Mouse (Mus musculus) spleen, adult 2 months (tissue): ENCODE results near the gene Arhgap25. TPM values are rescaled to one million over a fixed set of nuclear protein-coding genes. Genes with fewer than 3 reads are reported as not detected.

Source experiments
- DNase-seq, 2 experiments: peaks; one replicate each; pipeline versions ENCODE4 v3.0.0 to v3.0.0-alpha.2; 2012 to 2021; ENCODE audit warnings: low spot score in 2 of 2, low read depth in 1 of 2
- H3K27ac ChIP-seq: fragments of 200-500 bp; 2 replicates; pipeline ENCODE4 v1.5.1; 2012; ENCODE audit warnings: low read length, inconsistent platforms; ENCODE audit not compliant: insufficient read depth
- H3K27me3 ChIP-seq: fragments of 200-500 bp; 2 replicates; pipeline ENCODE4 v1.6.1; 2012; ENCODE audit warnings: mild to moderate bottlenecking, moderate library complexity, low read length, inconsistent platforms; ENCODE audit not compliant: control insufficient read depth, insufficient read depth
- H3K36me3 ChIP-seq: fragments of 200-500 bp; 2 replicates; pipeline ENCODE4 v1.6.1; 2012; ENCODE audit warnings: mild to moderate bottlenecking, low read length, inconsistent platforms; ENCODE audit not compliant: control insufficient read depth, insufficient read depth
- H3K4me1 ChIP-seq: fragments of 200-500 bp; 2 replicates; pipeline ENCODE4 v1.6.1; 2011; ENCODE audit warnings: inconsistent platforms; ENCODE audit not compliant: control insufficient read depth, insufficient read depth, insufficient read length
- H3K4me3 ChIP-seq: fragments of 200-500 bp; 2 replicates; pipeline ENCODE4 v1.5.1; 2011; ENCODE audit warnings: mild to moderate bottlenecking, inconsistent platforms; ENCODE audit not compliant: insufficient read depth, insufficient read length; ENCODE audit errors: extremely low read depth
- CTCF ChIP-seq: fragments of 200-500 bp; IDR thresholded peaks from 2 replicates; pipeline ENCODE4 v1.5.1; 2011; ENCODE audit warnings: mild to moderate bottlenecking, inconsistent platforms; ENCODE audit not compliant: insufficient read depth, insufficient read length, insufficient replicate concordance; ENCODE audit errors: extremely low read depth
- POLR2A ChIP-seq: fragments of 200-500 bp; IDR thresholded peaks from 2 replicates; pipeline ENCODE4 v1.6.1; 2011; ENCODE audit warnings: low read depth, low read length, inconsistent platforms
- WGBS: fragments of 180-500 bp; shearing (Covaris S2); methylation state at CpG from one replicate; pipeline ENCODE4 v1.1.7; 2018; 5-methylcytosine and 5-hydroxymethylcytosine counted together
- polyA plus RNA-seq: library from polyadenylated mRNA; depleted of rRNA; stranded (reverse); fragments of >200 nt; gene quantifications from 2 replicates; pipeline ENCODE4 v1.2.3, GENCODE M21; 2012

The Arhgap25 gene
- polyA plus RNA-seq, 1 experiment: 17.3 TPM

DNA sequence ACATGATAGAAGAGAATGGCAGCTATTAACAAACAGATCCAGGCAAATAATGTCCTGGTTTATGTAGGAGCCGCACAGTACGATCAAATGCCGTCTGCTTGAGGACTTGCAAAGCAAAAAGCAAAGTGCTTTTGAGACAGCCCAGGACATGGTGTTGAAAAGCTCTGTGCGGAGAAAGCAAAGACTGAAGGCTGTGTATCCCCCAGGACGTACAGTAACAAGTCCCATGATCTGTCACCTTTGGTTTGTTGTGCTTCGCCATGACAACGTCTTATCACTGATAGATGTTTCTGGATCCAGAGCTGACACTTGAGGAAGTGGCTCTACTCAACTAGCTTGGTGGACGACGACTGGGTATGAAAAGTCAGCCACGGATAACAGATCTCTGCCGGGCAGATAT, 89.8 kb downstream of the Arhgap25 start:
- Histone ChIP-seq H3K4me3 (no peak overlapping the region), H3K4me1 (peaks cover 1% of the 10 kb centered on the region; the same call in 1 of the 2 replicates), H3K27me3 (no peaks in the 10 kb centered on the region), H3K36me3 (no peaks in the 10 kb centered on the region), H3K27ac (no peak overlapping the region)
- DNase-seq: no peak
- 84% methylated on average over 11 of the region's 11 CpGs for WGBS
- TF ChIP-seq POLR2A: no peak
- TF ChIP-seq CTCF: no peak

- Histone ChIP-seq H3K36me3 (no peaks in the 10 kb centered on the region), H3K27ac (no peak overlapping the region), H3K4me3 (no peak overlapping the region), H3K4me1 (no peaks in the 10 kb centered on the region), H3K27me3 (no peaks in the 10 kb centered on the region)
- TF ChIP-seq CTCF: no peak
- no peak for TF ChIP-seq POLR2A
- 22% methylated on average over 8 of the region's 8 CpGs for WGBS
- no peak for DNase-seq
Measured at GRCm38 (mm10) chr6:87436745-87437144, 96.3 kb downstream of the Arhgap25 start.

DNA sequence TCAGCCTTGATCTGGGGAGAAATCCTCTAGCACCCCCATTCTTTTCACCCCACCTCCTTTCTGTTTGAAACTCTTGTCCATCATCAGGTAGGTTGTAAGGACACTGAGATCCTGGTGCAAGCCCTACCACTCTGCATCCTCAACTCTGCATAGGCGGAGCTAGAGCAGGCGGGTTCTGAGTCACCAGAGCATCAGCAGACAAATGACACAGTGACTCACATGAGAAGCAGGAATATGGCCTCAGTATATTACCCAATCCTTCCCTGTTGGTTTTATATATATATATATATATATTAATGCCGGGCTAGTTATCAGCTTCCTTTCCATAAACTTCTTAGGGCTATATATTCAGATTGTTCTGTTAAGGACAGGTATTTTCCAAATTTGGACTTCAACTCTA, 97.3 kb downstream of the Arhgap25 start:
- Histone ChIP-seq H3K4me3 (no peak overlapping the region), H3K4me1 (no peaks in the 10 kb centered on the region), H3K27ac (no peak overlapping the region), H3K27me3 (no peaks in the 10 kb centered on the region), H3K36me3 (no peaks in the 10 kb centered on the region)
- 95% methylated on average over 3 of the region's 3 CpGs for WGBS
- DNase-seq: no peak
- TF ChIP-seq CTCF (no peak), POLR2A (no peak)

GRCm38 (mm10) chr6:87428487-87429044, 104.5 kb downstream of the Arhgap25 start, which contains the start of gene Bmp10:
Bmp10 (plus strand) TSS chr6:87428994.
- H3K4me3 ChIP-seq: no peak within 1 kb of the TSS
- no peak within 1 kb of the TSS for H3K27ac ChIP-seq
- H3K27me3 ChIP-seq: no peaks in the 10 kb centered on the region
- H3K36me3 ChIP-seq: no peaks in the 10 kb centered on the region
- no peak for DNase-seq
- TF ChIP-seq POLR2A: no peak
- no peak for TF ChIP-seq CTCF
- 86% methylated on average over 7 of the region's 7 CpGs for whole genome bisulfite sequencing
- H3K4me1 ChIP-seq: no peaks in the 10 kb centered on the region

GRCm38 (mm10) chr6:87427616-87428015, 105.4 kb downstream of the Arhgap25 start:
- TF ChIP-seq CTCF (no peak), POLR2A (no peak)
- Histone ChIP-seq H3K36me3 (no peaks in the 10 kb centered on the region), H3K27me3 (no peaks in the 10 kb centered on the region), H3K27ac (no peak overlapping the region), H3K4me3 (no peak overlapping the region), H3K4me1 (no peaks in the 10 kb centered on the region)
- DNase-seq: no peak
- WGBS: 92% methylated on average over 8 of the region's 8 CpGs

- Histone ChIP-seq H3K36me3 (no peaks in the 10 kb centered on the region), H3K4me3 (no peak overlapping the region), H3K4me1 (no peaks in the 10 kb centered on the region), H3K27me3 (no peaks in the 10 kb centered on the region), H3K27ac (no peak overlapping the region)
- DNase-seq: no peak
- TF ChIP-seq CTCF: no peak
- TF ChIP-seq POLR2A: no peak
- 86% methylated on average over 5 of the region's 5 CpGs for WGBS
Measured at GRCm38 (mm10) chr6:87426954-87427353, 106.1 kb downstream of the Arhgap25 start.

- TF ChIP-seq CTCF (no peak), POLR2A (no peak)
- no peak for DNase-seq
- no peaks in the 10 kb centered on the region for H3K27me3 ChIP-seq
- H3K27ac ChIP-seq: no peak overlapping the region
- no peaks in the 10 kb centered on the region for H3K4me1 ChIP-seq
- no peak overlapping the region for H3K4me3 ChIP-seq
- H3K36me3 ChIP-seq: no peaks in the 10 kb centered on the region
- 56% methylated on average over 19 of the region's 19 CpGs for WGBS
Measured at GRCm38 (mm10) chr6:87424037-87424816, 108.8 kb downstream of the Arhgap25 start.
